Mouse (Mus musculus) neural tube, embryonic 11.5 days (tissue): Measurements from ENCODE around the gene Slc25a31. TPM values are rescaled to one million over a fixed set of nuclear protein-coding genes. Genes with fewer than 3 reads are reported as not detected.
A peak's percentile ranks its signal among the peaks of the same experiment; 100 is the strongest.

Source experiments
- ATAC-seq: fragments of 200-750 bp; cut with Nextera tagmentation; 2 replicates; pipeline ENCODE4 v1.8.0; 2017; ENCODE audit warnings: moderate number of reproducible peaks, mild to moderate bottlenecking, moderate TSS enrichment, moderate library complexity; ENCODE audit not compliant: insufficient read depth, low FRiP score, low TSS enrichment
- DNase-seq: peaks from one replicate; pipeline ENCODE4 v3.0.0-alpha.2; 2015; ENCODE audit warnings: low spot score
- H3K27ac ChIP-seq: fragments of 300-500 bp; sonication (generic); 2 replicates; pipeline ENCODE4 v1.5.1; 2014; ENCODE audit warnings: low read depth, mild to moderate bottlenecking, low read length
- H3K27me3 ChIP-seq: fragments of 300-500 bp; sonication (generic); 2 replicates; pipeline ENCODE4 v1.6.1; 2014; ENCODE audit warnings: mild to moderate bottlenecking, low read length, mixed read lengths; ENCODE audit not compliant: control insufficient read depth, insufficient read depth
- H3K36me3 ChIP-seq: fragments of 300-500 bp; sonication (generic); 2 replicates; pipeline ENCODE4 v1.6.1; 2014; ENCODE audit warnings: mild to moderate bottlenecking, low read length, moderate library complexity, mixed read lengths; ENCODE audit not compliant: control insufficient read depth, insufficient read depth
- H3K4me1 ChIP-seq: fragments of 300-500 bp; sonication (generic); 2 replicates; pipeline ENCODE4 v1.6.1; 2014; ENCODE audit warnings: low read length, mixed read lengths; ENCODE audit not compliant: control insufficient read depth, insufficient read depth
- H3K4me2 ChIP-seq: fragments of 300-500 bp; sonication (generic); 2 replicates; pipeline ENCODE4 v1.6.1; 2014; ENCODE audit warnings: low read depth, mild to moderate bottlenecking, moderate library complexity
- H3K4me3 ChIP-seq: fragments of 300-500 bp; sonication (generic); 2 replicates; pipeline ENCODE4 v1.5.1; 2014; ENCODE audit warnings: low read depth, low read length
- H3K9ac ChIP-seq: fragments of 300-500 bp; sonication (generic); 2 replicates; pipeline ENCODE4 v1.6.1; 2014; ENCODE audit warnings: mild to moderate bottlenecking, low read length
- H3K9me3 ChIP-seq: fragments of 300-500 bp; sonication (generic); 2 replicates; pipeline ENCODE4 v1.6.1; 2016; ENCODE audit warnings: low read length; ENCODE audit not compliant: control insufficient read depth
- WGBS: fragments of 180-500 bp; shearing (Covaris S2); extraction: QIAGEN DNeasy Blood & Tissue Kit; methylation state at CpG from one replicate; pipeline ENCODE4 v1.1.7; 2014; 5-methylcytosine and 5-hydroxymethylcytosine counted together
- polyA plus RNA-seq: library from polyadenylated mRNA; unstranded; fragments of >200 nt; fragmentation: Nextera tagmentation; extraction: Ambion mirVana; gene quantifications from 2 replicates; pipeline ENCODE4 v1.2.1, GENCODE M21; 2014

Gene Slc25a31
- polyA plus RNA-seq, 1 experiment from 2014 or later: 0.24 TPM

DNA sequence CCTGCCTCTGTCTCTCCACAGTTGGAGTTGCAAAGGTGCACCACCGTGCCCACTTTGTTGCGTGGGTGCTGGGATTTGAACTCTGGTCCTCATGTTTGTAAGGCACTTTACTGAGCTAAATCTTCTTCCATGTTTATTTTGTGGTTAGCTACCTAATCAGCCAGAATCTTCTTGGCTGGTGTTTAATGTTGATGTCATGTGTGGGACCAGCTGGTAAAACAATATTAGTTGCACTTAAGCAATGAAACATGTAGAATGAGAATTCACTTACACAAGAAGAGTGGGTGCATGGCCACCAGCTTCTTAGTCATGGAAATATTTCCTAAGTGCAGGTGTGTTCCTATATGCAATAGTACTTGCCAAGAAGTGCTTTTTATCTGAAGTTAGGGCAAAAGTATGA, 13.5 kb upstream of the Slc25a31 start:
- DNase-seq: no peak
- WGBS: 100% methylated on average over 2 of the region's 2 CpGs
- H3K9me3 ChIP-seq: no peaks in the 10 kb centered on the region
- H3K4me3 ChIP-seq: no peak overlapping the region
- no peak for ATAC-seq
- H3K27ac ChIP-seq: no peak overlapping the region
- no peak overlapping the region for H3K4me2 ChIP-seq
- H3K36me3 ChIP-seq: no peaks in the 10 kb centered on the region; the same call in 1 of the 2 replicates
- H3K9ac ChIP-seq: no peak overlapping the region
- no peaks in the 10 kb centered on the region for H3K27me3 ChIP-seq
- H3K4me1 ChIP-seq: no peaks in the 10 kb centered on the region

DNA sequence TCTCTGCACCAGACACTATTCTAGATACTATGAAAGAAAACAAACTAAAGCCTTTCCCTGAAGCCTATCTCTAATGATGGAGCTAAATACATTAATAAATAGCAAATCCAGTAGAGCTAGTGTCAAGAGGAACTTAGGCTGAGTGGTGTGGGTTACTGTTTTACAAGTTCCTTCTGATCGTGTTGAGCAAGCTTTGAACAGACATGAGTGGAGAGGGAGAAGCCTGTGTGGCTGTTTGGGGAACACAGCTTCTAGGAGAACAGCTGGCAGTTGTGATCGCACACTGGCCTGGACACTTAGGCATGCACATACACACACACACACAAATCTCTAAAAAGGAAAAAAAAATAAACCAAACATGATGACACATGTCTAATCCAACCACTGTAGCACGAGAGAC, 9.8 kb upstream of the Slc25a31 start:
- ATAC-seq (no peak), DNase-seq (no peak)
- Histone ChIP-seq H3K4me3 (no peak overlapping the region), H3K4me2 (no peak overlapping the region), H3K27me3 (no peaks in the 10 kb centered on the region), H3K36me3 (no peaks in the 10 kb centered on the region; the same call in 1 of the 2 replicates), H3K27ac (no peak overlapping the region), H3K9ac (no peak overlapping the region), H3K9me3 (no peaks in the 10 kb centered on the region), H3K4me1 (no peaks in the 10 kb centered on the region)
- 81% methylated on average over 3 of the region's 3 CpGs for WGBS

- no peaks in the 10 kb centered on the region for H3K9me3 ChIP-seq
- no peaks in the 10 kb centered on the region for H3K4me1 ChIP-seq
- no peaks in the 10 kb centered on the region for H3K36me3 ChIP-seq
- no peaks in the 10 kb centered on the region for H3K27me3 ChIP-seq
- no peak overlapping the region for H3K9ac ChIP-seq
- no peak overlapping the region for H3K4me2 ChIP-seq
- ATAC-seq (no peak), DNase-seq (no peak)
- WGBS: 90% methylated on average over 5 of the region's 5 CpGs
- no peak overlapping the region for H3K4me3 ChIP-seq
- H3K27ac ChIP-seq: no peak overlapping the region
Measured at GRCm38 (mm10) chr3:40704816-40705430, 3.7 kb upstream of the Slc25a31 start.

DNA sequence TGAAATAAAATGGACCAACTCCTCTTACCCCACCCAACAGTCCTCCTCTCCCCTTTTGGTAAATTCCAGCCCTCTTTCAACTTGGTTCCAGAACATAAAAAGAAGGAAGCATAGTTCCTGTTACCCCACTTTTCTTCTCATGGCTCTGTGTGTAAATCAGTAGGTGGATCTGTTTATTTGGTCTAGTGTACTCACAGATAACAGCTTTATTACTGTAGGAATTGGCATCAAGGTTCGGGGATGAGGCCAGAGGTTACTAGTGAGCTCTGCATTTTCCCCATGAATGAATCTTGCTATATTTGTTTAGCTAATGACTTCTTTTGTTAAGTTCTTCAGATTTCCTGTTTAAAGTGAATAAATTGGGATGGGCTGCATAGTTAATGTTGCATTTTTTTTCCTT, 7.4 kb downstream of the Slc25a31 start:
- 46% methylated on average over 1 of the region's 1 CpGs for WGBS

DNA sequence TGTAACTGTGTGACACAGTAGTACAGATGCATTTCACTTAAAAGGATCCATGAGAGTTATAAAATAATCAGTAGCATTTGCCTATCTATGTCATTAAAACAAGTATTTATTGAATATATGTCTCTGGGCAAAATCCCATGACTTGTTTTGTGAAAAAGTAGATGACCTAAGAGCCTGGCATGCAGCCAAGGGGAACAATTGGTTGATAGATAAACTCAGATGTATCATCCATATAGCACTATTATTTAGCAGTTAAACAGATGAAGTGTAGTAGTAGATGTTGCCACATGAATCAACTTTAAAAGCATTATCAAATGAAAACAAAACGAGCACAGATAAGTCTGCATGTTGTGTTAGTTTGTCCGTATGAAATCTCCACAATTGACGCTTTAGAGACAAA, 10.4 kb downstream of the Slc25a31 start:
- no peak for DNase-seq
- WGBS: 90% methylated on average over 3 of the region's 3 CpGs
- no peak for ATAC-seq
- no peaks in the 10 kb centered on the region for H3K36me3 ChIP-seq
- no peak overlapping the region for H3K27ac ChIP-seq
- H3K4me1 ChIP-seq: no peaks in the 10 kb centered on the region
- no peak overlapping the region for H3K4me2 ChIP-seq
- H3K9me3 ChIP-seq: no peaks in the 10 kb centered on the region
- H3K9ac ChIP-seq: no peak overlapping the region
- H3K4me3 ChIP-seq: no peak overlapping the region
- no peaks in the 10 kb centered on the region for H3K27me3 ChIP-seq

More for the DNA sequence above, 7.4 kb downstream of the Slc25a31 start:
- ATAC-seq (no peak), DNase-seq (no peak)
- Histone ChIP-seq H3K9me3 (no peaks in the 10 kb centered on the region), H3K36me3 (no peaks in the 10 kb centered on the region), H3K9ac (no peak overlapping the region), H3K4me3 (no peak overlapping the region), H3K4me2 (no peak overlapping the region), H3K27me3 (no peaks in the 10 kb centered on the region), H3K27ac (no peak overlapping the region), H3K4me1 (no peaks in the 10 kb centered on the region)

GRCm38 (mm10) chr3:40738381-40738912, 29.8 kb downstream of the Slc25a31 start:
- H3K4me2 ChIP-seq: no peak overlapping the region
- H3K27me3 ChIP-seq: no peaks in the 10 kb centered on the region
- no peak for ATAC-seq
- H3K27ac ChIP-seq: no peak overlapping the region
- 80% methylated on average over 6 of the region's 6 CpGs for WGBS
- no peaks in the 10 kb centered on the region for H3K9me3 ChIP-seq
- no peak overlapping the region for H3K9ac ChIP-seq
- DNase-seq: no peak
- H3K36me3 ChIP-seq: no peaks in the 10 kb centered on the region
- no peaks in the 10 kb centered on the region for H3K4me1 ChIP-seq
- H3K4me3 ChIP-seq: no peak overlapping the region

DNA sequence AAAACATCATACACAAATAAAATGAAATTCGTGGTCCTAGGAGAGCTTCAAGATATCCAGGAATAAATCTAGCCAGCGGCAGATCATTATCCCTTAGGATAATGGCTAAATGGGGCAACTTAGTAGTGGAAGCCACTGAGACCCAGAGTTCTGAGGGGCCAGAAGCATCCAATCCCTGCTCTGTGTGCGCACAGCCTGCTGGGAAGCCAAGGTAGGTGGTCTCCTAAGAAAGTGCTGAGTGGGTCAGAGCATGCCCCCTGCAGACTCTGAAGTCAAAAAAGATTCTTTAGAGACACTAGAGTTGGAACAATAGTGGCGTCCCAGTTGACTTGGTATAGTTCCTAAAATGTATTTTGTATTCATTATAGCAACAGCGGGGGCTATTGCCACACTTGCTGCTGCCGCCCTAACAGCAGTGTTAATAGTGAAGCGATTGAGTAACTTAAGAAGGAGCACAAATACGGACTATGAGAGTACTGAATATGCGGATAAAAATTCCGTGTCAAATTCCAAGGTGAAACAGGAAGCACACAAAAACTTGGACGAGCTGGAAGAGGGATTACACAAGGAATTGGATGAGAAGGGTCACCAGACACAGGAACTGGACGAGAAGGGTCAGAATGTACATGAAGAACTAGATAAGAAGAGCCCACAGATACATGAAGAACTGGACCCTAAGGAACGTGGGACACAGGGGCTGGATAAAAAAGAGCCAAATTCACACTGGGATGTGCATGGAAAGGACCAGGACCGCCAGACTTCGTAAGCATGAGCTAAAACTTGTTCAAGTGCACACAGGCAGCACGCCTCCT, 35.6 kb downstream of the Slc25a31 start, which contains the start of gene Hspa4l:
Hspa4l (plus strand) TSS at position 472 of the 812 bp plus-strand sequence.
- Histone ChIP-seq H3K4me2 (peak within 1 kb of the TSS; percentile 60), H3K27ac (peak within 1 kb of the TSS; percentile 72)
- ATAC-seq: no peak; the same call in 1 of the 2 replicates

GRCm38 (mm10) chr3:40744836-40745660, 36.4 kb downstream of the Slc25a31 start:
- peak; percentile 94 for ATAC-seq
- peak; percentile 94 for DNase-seq
- H3K36me3 ChIP-seq: no peaks in the 10 kb centered on the region
- H3K4me2 ChIP-seq: peak overlapping the region; percentile 60
- H3K9me3 ChIP-seq: no peaks in the 10 kb centered on the region
- H3K4me3 ChIP-seq: peak overlapping the region; percentile 60
- H3K4me1 ChIP-seq: peaks cover 4% of the 10 kb centered on the region; the same call in 1 of the 2 replicates
- no peaks in the 10 kb centered on the region for H3K27me3 ChIP-seq
- H3K27ac ChIP-seq: peak overlapping the region; percentile 72
- under 1% methylated on average over 48 of the region's 93 CpGs for WGBS
- peak overlapping the region; percentile 70 for H3K9ac ChIP-seq

More for the DNA sequence above, 35.6 kb downstream of the Slc25a31 start, which contains the start of gene Hspa4l:
- no peaks in the 10 kb centered on the region for H3K27me3 ChIP-seq
- H3K9me3 ChIP-seq: no peaks in the 10 kb centered on the region
- H3K9ac ChIP-seq: peak within 1 kb of the TSS; percentile 70
- H3K4me1 ChIP-seq: peaks cover 4% of the 10 kb centered on the region; the same call in 1 of the 2 replicates
- H3K4me3 ChIP-seq: peak within 1 kb of the TSS; percentile 60
- DNase-seq: no peak
- 23% methylated on average over 16 of the region's 16 CpGs for WGBS
- H3K36me3 ChIP-seq: no peaks in the 10 kb centered on the region
